Mouse (Mus musculus) ovary, adult 2 months (tissue): ENCODE measurements around the gene Supt16. TPM values are rescaled to one million over a fixed set of nuclear protein-coding genes. Genes with fewer than 3 reads are reported as not detected.

ENCODE experiments used
- polyA plus RNA-seq: library from polyadenylated mRNA; depleted of rRNA; stranded (reverse); fragments of >200 nt; gene quantifications from 2 replicates; pipeline ENCODE4 v1.2.3, GENCODE M21; 2012; rRNA removed

Supt16 gene
- 6.7 and 7.7 TPM in 2 replicates for polyA plus RNA-seq

DNA sequence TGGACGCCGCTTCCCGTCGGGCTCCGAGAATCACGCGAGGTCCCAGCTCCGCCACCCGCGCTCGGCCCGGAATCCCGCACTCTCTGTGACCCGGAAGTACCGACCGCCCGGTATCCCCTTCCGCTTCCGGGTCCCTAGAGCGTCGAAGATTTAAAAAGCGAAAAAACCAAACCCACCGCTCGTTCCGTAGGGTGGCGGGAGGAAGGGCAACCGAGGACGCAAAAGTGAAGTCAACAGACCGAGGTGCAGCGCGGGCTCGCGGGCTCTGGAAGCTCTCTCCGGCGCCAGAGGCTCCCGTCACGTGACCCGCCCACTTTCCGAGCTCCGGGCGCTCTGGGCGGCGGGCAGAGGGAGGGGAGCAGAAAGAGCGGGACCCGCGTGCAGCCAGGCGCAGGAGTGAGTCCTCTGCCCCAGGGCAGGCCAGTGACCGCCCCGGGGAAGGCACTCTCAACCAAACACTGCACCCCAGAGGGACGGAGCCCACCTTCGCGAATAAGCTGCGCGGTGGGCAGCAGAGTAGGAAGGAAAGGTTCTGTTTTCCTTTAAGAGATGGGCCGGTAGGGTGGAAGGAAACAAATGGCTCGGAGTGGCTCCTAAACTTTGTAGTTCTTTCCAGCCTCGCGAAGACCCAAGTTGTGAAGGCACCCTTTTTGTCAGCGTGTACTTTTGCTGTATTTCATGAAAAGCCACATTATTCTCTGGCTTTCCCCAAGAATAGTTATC, at the start of gene Supt16:
TSS of gene Supt16 (minus strand) at position 261 of the 723 bp plus-strand sequence.

Other genes with a start within 250 kb of the Supt16 start
- gene Arhgef40, start 212.7 kb downstream of the Supt16 start, polyA plus RNA-seq: 86.4 and 98.6 TPM in 2 replicates
- 0.50 and 0.54 TPM in 2 replicates for gene Tmem253, start 181.8 kb downstream of the Supt16 start, polyA plus RNA-seq
- 148 and 152 TPM in 2 replicates for gene Zfp219, start 176.7 kb downstream of the Supt16 start, polyA plus RNA-seq
- not detected in 2 replicates for gene Olfr221, start 155.0 kb downstream of the Supt16 start, polyA plus RNA-seq
- 53.7 and 58.5 TPM in 2 replicates for gene Hnrnpc, start 93.4 kb downstream of the Supt16 start, polyA plus RNA-seq
- gene Rpgrip1, start 86.7 kb downstream of the Supt16 start, polyA plus RNA-seq: 0.89 and 1.6 TPM in 2 replicates
- gene Chd8, start 60.4 kb upstream of the Supt16 start, polyA plus RNA-seq: 33.0 and 40.8 TPM in 2 replicates
- gene Tox4, start 81.7 kb upstream of the Supt16 start, polyA plus RNA-seq: 27.3 and 44.7 TPM in 2 replicates
- gene Rab2b, start 82.1 kb upstream of the Supt16 start, polyA plus RNA-seq: 11.0 and 13.3 TPM in 2 replicates
- 24.8 and 31.2 TPM in 2 replicates for gene Mettl3, start 107.7 kb upstream of the Supt16 start, polyA plus RNA-seq
- gene Sall2, start 131.3 kb upstream of the Supt16 start, polyA plus RNA-seq: 16.8 and 19.3 TPM in 2 replicates
- gene Olfr1513, start 159.0 kb upstream of the Supt16 start, polyA plus RNA-seq: not detected in 2 replicates
- not detected in 2 replicates for gene Olfr1512, start 181.8 kb upstream of the Supt16 start, polyA plus RNA-seq
- gene Olfr1511, start 200.0 kb upstream of the Supt16 start, polyA plus RNA-seq: not detected in 2 replicates
- not detected in 2 replicates for gene Olfr1510, start 217.0 kb upstream of the Supt16 start, polyA plus RNA-seq
- not detected in 2 replicates for gene Olfr1509, start 245.6 kb upstream of the Supt16 start, polyA plus RNA-seq